Mouse (Mus musculus) kidney, adult 2 months (tissue): ENCODE measurements around the gene Pnpla7. TPM values are rescaled to one million over a fixed set of nuclear protein-coding genes. Genes with fewer than 3 reads are reported as not detected.
A peak's percentile ranks its signal among the peaks of the same experiment; 100 is the strongest.
"Not testable (repeated sequence)": the region's sequence is repeated elsewhere in the genome, so short reads cannot be mapped to it uniquely, and the experiment has no call there.

ENCODE experiments used
- DNase-seq: peaks from one replicate; pipeline ENCODE4 v3.0.0; 2021
- H3K27ac ChIP-seq: fragments of 200-500 bp; 2 replicates; pipeline ENCODE4 v1.5.1; 2012; ENCODE audit warnings: low read depth, low read length, control low read depth, inconsistent platforms; ENCODE audit not compliant: insufficient read depth
- H3K27me3 ChIP-seq: fragments of 200-500 bp; replicated peaks from 2 replicates; pipeline ENCODE4 v1.6.1; 2012; ENCODE audit warnings: mild to moderate bottlenecking, moderate library complexity, low read length, inconsistent platforms; ENCODE audit not compliant: control insufficient read depth, insufficient read depth
- H3K36me3 ChIP-seq: fragments of 200-500 bp; 2 replicates; pipeline ENCODE4 v1.6.1; 2012; ENCODE audit warnings: mild to moderate bottlenecking, moderate library complexity, low read length, inconsistent platforms; ENCODE audit not compliant: control insufficient read depth, insufficient read depth
- H3K4me1 ChIP-seq: fragments of 200-500 bp; 2 replicates; pipeline ENCODE4 v1.6.1; 2011; ENCODE audit warnings: low read length; ENCODE audit not compliant: control insufficient read depth, insufficient read depth
- H3K4me3 ChIP-seq: fragments of 200-500 bp; 2 replicates; pipeline ENCODE4 v1.5.1; 2011; ENCODE audit warnings: mild to moderate bottlenecking, low read depth, low read length, control low read depth; ENCODE audit not compliant: insufficient read depth
- CTCF ChIP-seq: fragments of 200-500 bp; conservative IDR thresholded peaks from 2 replicates; pipeline ENCODE4 v1.5.1; 2011; ENCODE audit warnings: low read depth, mild to moderate bottlenecking, control low read depth, low read length, moderate library complexity, mixed read lengths; ENCODE audit not compliant: insufficient read depth, insufficient read length
- POLR2A ChIP-seq: fragments of 200-500 bp; IDR thresholded peaks from one replicate; pipeline ENCODE4 v1.6.1; 2011; ENCODE audit warnings: low read depth, low read length, control low read depth
- WGBS: fragments of 180-500 bp; shearing (Covaris S2); methylation state at CpG from one replicate; pipeline ENCODE4 v1.1.7; 2018; 5-methylcytosine and 5-hydroxymethylcytosine counted together
- polyA plus RNA-seq: library from polyadenylated mRNA; depleted of rRNA; stranded (reverse); fragments of >200 nt; gene quantifications from 2 replicates; pipeline ENCODE4 v1.2.3, GENCODE M21; 2012

Pnpla7 gene
- polyA plus RNA-seq, 1 experiment, result 24.1 TPM

- WGBS, result under 1% methylated on average over 28 of the region's 28 CpGs
- Histone ChIP-seq H3K27me3 (no peaks in the 10 kb centered on the region), H3K27ac (no peak within 1 kb of the TSS; the same call in 1 of the 2 replicates), H3K4me1 (peaks cover 6% of the 10 kb centered on the region; the same call in 1 of the 2 replicates), H3K4me3 (peak within 1 kb of the TSS; percentile 88), H3K36me3 (no peaks in the 10 kb centered on the region)
- peak; percentile 90 for TF ChIP-seq CTCF
- TF ChIP-seq POLR2A, result no peak
- DNase-seq, result peak; percentile 87
Observed at GRCm38 (mm10) chr2:24962304-24963000, 13.4 kb upstream of the Pnpla7 start, which contains the start of gene Dph7. Gene Dph7, plus strand, starts transcription at chr2:24962400.

DNA sequence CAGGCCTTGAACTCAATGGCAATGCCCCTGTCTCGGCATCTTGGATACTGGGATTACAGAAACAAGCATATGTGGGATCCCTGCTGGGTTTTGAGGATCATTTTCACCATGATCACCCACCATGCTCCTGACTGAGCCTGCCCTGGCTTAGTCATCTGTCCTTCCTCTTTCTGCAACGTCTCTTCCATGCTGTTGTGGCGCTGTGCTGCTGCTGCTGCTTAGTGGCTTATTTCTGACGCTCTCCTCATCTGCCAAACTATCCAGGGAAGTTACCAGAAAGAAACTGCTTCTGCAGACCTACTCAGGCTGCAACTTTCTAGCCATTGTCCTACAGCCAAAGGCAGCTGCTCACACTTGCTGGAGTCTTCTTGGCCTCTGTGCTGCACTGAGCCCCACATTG lies 5.4 kb upstream of the Pnpla7 start:
- no peak for DNase-seq
- Histone ChIP-seq H3K36me3 (no peaks in the 10 kb centered on the region), H3K27ac (no peak overlapping the region), H3K4me3 (no peak overlapping the region), H3K27me3 (no peaks in the 10 kb centered on the region), H3K4me1 (peaks cover 4% of the 10 kb centered on the region)
- WGBS, result 85% methylated on average over 4 of the region's 4 CpGs
- TF ChIP-seq CTCF (no peak), POLR2A (no peak)

DNA sequence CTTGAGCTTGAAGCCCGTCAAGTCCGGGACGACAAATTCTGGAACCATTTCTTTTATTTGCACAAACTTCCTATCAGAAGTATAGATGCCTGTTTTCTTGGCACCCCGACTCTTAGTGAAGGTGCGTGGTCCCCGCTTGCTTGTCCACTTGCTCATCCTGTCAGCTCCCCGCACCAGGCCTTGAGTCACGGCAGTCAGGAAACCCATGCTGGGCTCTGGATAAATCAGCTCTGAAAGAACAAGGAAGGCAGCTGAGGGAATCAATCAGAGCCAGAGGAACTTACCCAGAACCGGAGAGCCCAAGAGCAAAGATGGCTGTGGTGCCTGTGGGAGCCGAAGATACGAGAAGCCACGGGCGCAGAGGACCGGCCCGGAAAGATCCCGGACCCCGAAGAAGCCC lies 1.4 kb upstream of the Pnpla7 start:
- DNase-seq, H3K36me3 ChIP-seq, H3K4me1 ChIP-seq, H3K27me3 ChIP-seq: not testable (repeated sequence)
- Histone ChIP-seq H3K27ac (peak overlapping the region; percentile 70; the same call in 1 of the 2 replicates), H3K4me3 (peak overlapping the region; percentile 86)
- WGBS, result under 1% methylated on average over 17 of the region's 17 CpGs

DNA sequence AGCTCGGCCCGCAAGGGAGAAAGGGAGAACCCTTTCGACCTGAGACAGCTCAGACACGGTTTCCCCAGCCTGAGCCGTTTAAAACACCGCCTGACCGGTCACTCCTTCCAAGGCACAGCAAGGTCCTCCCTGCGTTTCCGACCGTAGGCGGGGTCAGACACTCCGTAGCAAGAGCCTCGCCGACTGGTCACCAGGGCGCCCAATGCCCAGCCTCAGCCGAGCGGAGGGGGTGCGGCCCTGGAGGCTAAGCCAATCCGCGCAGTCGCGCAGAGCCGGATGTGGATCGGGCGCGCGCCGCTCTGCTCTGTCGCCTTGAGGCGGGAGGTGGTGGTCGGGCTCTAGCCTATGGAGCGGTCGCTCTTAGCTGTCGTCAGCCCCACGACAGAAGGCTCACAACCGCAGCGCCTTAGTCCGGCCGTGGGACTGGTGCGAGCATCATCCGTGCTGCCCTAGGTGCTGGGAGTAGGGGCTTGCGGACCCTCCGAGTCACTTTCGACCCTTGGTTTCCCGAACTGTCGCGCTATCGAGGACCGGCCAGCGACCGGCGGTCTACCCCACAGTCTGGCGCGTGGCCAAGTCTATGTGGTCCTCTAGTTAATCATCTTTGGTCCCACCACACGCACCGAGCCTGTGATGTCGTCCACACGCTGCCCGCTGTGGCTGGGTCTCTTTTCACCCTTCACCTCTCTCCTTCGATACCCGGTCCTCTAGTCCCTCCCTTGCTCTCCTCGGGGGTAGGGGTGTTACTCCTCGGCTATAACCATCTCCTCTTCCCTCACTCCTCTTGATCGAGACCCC lies 728 bp upstream of the Pnpla7 start, which contains the start of gene Mrpl41:
Mrpl41 (minus strand) TSS at position 193 of the 798 bp plus-strand sequence.
- Histone ChIP-seq H3K4me3 (peak within 1 kb of the TSS; percentile 86), H3K36me3 (no peaks in the 10 kb centered on the region), H3K4me1 (peaks cover 6% of the 10 kb centered on the region), H3K27me3 (no peaks in the 10 kb centered on the region), H3K27ac (peak within 1 kb of the TSS; percentile 82)
- WGBS, result under 1% methylated on average over 64 of the region's 64 CpGs
- peak; percentile 98 for DNase-seq
- TF ChIP-seq POLR2A (peak; percentile 66), CTCF (no peak)

DNA sequence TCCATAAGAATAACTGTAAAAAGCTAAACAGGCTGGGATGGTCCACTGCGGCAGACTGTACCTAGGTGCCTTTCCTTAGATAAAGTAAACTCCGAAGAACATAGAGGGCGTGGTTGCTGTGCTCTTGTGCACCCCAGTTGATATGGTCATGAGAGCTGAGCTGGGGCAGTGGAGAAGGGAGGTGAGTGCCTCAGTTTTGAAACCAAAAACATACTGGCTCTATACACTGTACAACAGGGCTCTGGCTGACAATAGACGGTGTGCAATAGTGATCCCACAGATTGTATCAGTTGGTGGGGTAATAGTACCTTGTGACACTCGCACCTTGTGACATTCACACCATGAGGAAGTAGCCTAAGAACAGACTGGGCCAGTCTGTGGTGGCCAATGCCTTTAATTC lies 1.1 kb downstream of the Pnpla7 start:
- Histone ChIP-seq H3K27me3 (no peaks in the 10 kb centered on the region), H3K4me1 (peaks cover 6% of the 10 kb centered on the region), H3K36me3 (no peaks in the 10 kb centered on the region), H3K27ac (no peak overlapping the region), H3K4me3 (no peak overlapping the region)
- TF ChIP-seq CTCF (no peak), POLR2A (no peak)
- DNase-seq, result no peak
- WGBS, result 92% methylated on average over 5 of the region's 5 CpGs

- no peak for TF ChIP-seq POLR2A
- TF ChIP-seq CTCF, result no peak
- Histone ChIP-seq H3K4me1 (no peaks in the 10 kb centered on the region), H3K4me3 (no peak overlapping the region), H3K27me3 (no peaks in the 10 kb centered on the region), H3K36me3 (peaks cover 4% of the 10 kb centered on the region; the same call in 1 of the 2 replicates), H3K27ac (no peak overlapping the region)
- 53% methylated on average over 2 of the region's 2 CpGs for WGBS
- DNase-seq, result no peak
Observed at GRCm38 (mm10) chr2:24987762-24988161, 11.9 kb downstream of the Pnpla7 start.

DNA sequence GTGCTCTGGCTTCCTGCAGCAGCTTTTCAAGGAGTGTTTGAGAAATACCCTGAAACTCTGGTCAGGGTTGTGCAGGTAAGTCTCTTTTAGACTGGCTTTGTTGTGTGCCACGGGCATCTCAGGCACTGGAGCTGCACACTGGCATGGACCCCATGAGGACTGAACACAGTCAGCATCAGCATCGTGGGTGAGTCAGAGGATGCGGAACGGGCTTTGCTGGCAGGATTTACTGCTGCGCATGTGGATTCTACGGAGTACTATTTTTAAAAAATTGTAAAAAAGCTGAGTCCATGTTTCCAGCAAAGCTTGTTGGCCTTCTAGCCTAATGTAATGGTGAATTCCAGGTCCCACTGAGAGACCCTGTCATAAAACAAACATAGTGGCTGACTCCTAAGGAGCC lies 19.5 kb downstream of the Pnpla7 start:
- TF ChIP-seq POLR2A, result no peak
- TF ChIP-seq CTCF, result no peak
- no peaks in the 10 kb centered on the region for H3K4me1 ChIP-seq
- 91% methylated on average over 6 of the region's 6 CpGs for WGBS
- H3K27me3 ChIP-seq, result no peaks in the 10 kb centered on the region
- DNase-seq, result no peak
- H3K4me3 ChIP-seq, result no peak overlapping the region
- H3K36me3 ChIP-seq, result peaks cover 1% of the 10 kb centered on the region; the same call in 1 of the 2 replicates
- H3K27ac ChIP-seq, result no peak overlapping the region
